Mouse (Mus musculus): ENCODE measurements at regions not wholly inside any gene's neighbourhood (a gene's known extent, or its start where the extent isn't known, plus 50 kb on each side); places are given as distances from the start of the nearest gene placed in this dataset.
"Not testable (repeated sequence)": the region's sequence is repeated elsewhere in the genome, so short reads cannot be mapped to it uniquely, and the experiment has no call there.

DNA sequence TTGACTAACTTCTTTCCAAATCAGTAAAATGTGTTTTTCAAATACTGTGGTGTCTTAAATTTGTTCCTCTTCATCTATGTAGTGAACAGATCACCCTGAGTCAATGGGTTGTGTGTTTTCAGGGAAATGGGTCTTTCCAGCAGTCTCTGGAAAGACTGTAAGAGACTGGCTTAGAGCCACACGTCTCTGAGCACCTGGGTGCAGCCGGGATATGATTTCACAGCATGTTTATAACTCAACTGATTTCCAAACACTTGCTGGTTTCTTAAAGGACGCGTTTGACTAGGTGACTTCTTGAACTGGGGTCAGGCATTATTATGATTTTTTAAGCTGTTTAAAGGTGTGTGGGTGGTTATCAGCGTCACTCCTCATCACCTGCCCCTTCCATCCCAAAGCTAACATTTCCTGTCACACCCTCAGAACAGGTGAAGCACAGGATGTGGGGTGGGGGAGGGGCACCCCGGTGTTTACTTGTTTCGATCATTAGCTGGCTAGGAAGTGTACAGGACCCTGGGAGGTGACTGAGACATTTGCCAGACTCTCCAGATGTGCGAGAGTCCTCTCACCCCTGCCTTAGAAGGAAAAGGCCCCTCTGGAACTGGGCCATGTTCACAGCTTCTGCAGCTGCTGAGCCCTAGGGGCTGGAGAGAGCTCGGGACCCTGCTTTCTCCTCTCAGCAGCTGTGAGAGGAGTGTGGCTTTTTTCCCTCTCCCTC, 229.8 kb downstream of the Cd109 start:
- H3K9me3 ChIP-seq (replicated peaks): no peaks in the 10 kb centered on the region
- peak; percentile 43; the same call in 1 of the 2 replicates for ATAC-seq (ENCODE audit: insufficient number of reproducible peaks, low FRiP score, low TSS enrichment, low read depth)
- H3K9ac ChIP-seq: no peak overlapping the region
- H3K36me3 ChIP-seq: no peaks in the 10 kb centered on the region
- WGBS: 41% methylated on average over 9 of the region's 9 CpGs
- no peak overlapping the region; the same call in 1 of the 2 replicates for H3K4me2 ChIP-seq (replicated peaks)
- H3K4me1 ChIP-seq: peaks cover 11% of the 10 kb centered on the region
- H3K27me3 ChIP-seq: no peaks in the 10 kb centered on the region
- 0 out of 2 replicates have a peak overlapping the region, but pooled peaks have one; percentile 1 for H3K27ac ChIP-seq (replicated peaks)
- H3K4me3 ChIP-seq (replicated peaks): no peak overlapping the region

GRCm38 (mm10) chr9:78846110-78846509, 230.8 kb downstream of the Cd109 start:
- Histone ChIP-seq H3K36me3 (no peaks in the 10 kb centered on the region), H3K9ac (no peak overlapping the region), H3K27me3 (no peaks in the 10 kb centered on the region), H3K4me2 (replicated peaks) (no peak overlapping the region), H3K4me1 (peaks cover 11% of the 10 kb centered on the region), H3K9me3 (replicated peaks) (no peaks in the 10 kb centered on the region), H3K27ac (replicated peaks) (peak overlapping the region; percentile 28; the same call in 1 of the 2 replicates), H3K4me3 (replicated peaks) (no peak overlapping the region)
- 39% methylated on average over 7 of the region's 7 CpGs for WGBS
- no peak for ATAC-seq (ENCODE audit: insufficient number of reproducible peaks, low FRiP score, low TSS enrichment, low read depth)

GRCm38 (mm10) chr9:78847890-78848563, 232.7 kb downstream of the Cd109 start:
- Histone ChIP-seq H3K36me3 (no peaks in the 10 kb centered on the region), H3K27ac (replicated peaks) (no peak overlapping the region), H3K9me3 (replicated peaks) (no peaks in the 10 kb centered on the region), H3K4me1 (peaks cover 11% of the 10 kb centered on the region), H3K4me2 (replicated peaks) (no peak overlapping the region), H3K4me3 (replicated peaks) (no peak overlapping the region), H3K27me3 (no peaks in the 10 kb centered on the region), H3K9ac (no peak overlapping the region)
- ATAC-seq (ENCODE audit: insufficient number of reproducible peaks, low FRiP score, low TSS enrichment, low read depth): no peak
- 36% methylated on average over 9 of the region's 9 CpGs for WGBS

- WGBS: 40% methylated on average over 1 of the region's 1 CpGs
- not testable (repeated sequence) for ATAC-seq (ENCODE audit: insufficient number of reproducible peaks, low FRiP score, low TSS enrichment, low read depth); H3K27ac ChIP-seq (replicated peaks); H3K27me3 ChIP-seq; H3K36me3 ChIP-seq; H3K4me3 ChIP-seq (replicated peaks); H3K4me2 ChIP-seq (replicated peaks); H3K9ac ChIP-seq; H3K9me3 ChIP-seq (replicated peaks)
- H3K4me1 ChIP-seq: peaks cover 11% of the 10 kb centered on the region
Measured at GRCm38 (mm10) chr9:78848564-78848893, 233.2 kb downstream of the Cd109 start.

DNA sequence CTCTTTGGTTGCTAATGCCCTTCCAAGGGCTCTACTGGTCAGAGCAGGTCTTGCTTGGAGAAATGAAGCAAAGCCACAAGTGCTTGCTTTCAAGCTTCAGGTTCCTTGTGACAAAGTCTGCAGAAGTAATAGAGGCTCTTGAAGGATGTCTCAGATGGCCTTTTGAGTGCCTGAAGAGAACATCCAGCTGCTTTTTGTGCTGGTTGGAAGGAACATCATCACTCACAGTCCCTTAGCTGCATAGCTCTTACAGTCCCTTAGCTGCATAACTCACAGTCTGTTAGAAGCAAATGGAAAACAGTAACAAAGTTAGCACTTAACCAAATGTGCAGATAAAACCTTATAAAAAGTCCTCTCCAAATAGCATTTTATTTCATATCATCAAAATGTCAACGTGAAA, 241.6 kb downstream of the Cd109 start:
- H3K36me3 ChIP-seq: no peaks in the 10 kb centered on the region
- no peaks in the 10 kb centered on the region for H3K9me3 ChIP-seq (replicated peaks)
- no peak for ATAC-seq (ENCODE audit: insufficient number of reproducible peaks, low FRiP score, low TSS enrichment, low read depth)
- no peaks in the 10 kb centered on the region for H3K4me1 ChIP-seq
- 89% methylated on average over 1 of the region's 1 CpGs for WGBS
- no peak overlapping the region for H3K9ac ChIP-seq
- H3K4me3 ChIP-seq (replicated peaks): no peak overlapping the region
- H3K27ac ChIP-seq (replicated peaks): no peak overlapping the region
- H3K4me2 ChIP-seq (replicated peaks): no peak overlapping the region
- no peaks in the 10 kb centered on the region for H3K27me3 ChIP-seq

DNA sequence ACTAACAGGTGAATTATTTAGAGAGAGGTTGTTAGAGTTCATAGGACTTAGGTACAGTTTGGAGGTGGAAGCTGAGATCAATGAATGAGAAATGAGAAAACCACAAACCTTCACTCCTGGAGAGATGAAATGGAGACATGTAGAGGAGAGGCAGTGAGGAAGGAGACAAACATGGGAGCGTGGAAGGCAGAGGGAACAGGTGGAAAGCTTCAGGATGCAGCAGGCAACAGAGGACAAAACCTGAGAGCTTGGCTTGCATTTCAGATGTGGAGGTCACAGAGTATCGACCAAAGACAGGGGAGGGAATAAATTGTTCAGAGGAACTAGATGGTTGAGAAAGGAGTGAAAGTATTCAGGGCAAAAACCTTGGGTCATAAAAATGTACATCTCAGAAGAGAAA, 244.6 kb downstream of the Cd109 start:
- no peak overlapping the region for H3K4me2 ChIP-seq (replicated peaks)
- no peaks in the 10 kb centered on the region for H3K36me3 ChIP-seq
- WGBS: 81% methylated on average over 2 of the region's 2 CpGs
- no peaks in the 10 kb centered on the region for H3K27me3 ChIP-seq
- H3K9ac ChIP-seq: no peak overlapping the region
- no peak overlapping the region for H3K4me3 ChIP-seq (replicated peaks)
- no peak overlapping the region for H3K27ac ChIP-seq (replicated peaks)
- ATAC-seq (ENCODE audit: insufficient number of reproducible peaks, low FRiP score, low TSS enrichment, low read depth): no peak
- H3K9me3 ChIP-seq (replicated peaks): no peaks in the 10 kb centered on the region
- H3K4me1 ChIP-seq: no peaks in the 10 kb centered on the region

- Histone ChIP-seq H3K4me1 (no peaks in the 10 kb centered on the region), H3K36me3 (no peaks in the 10 kb centered on the region), H3K4me3 (replicated peaks) (no peak overlapping the region), H3K27me3 (no peaks in the 10 kb centered on the region), H3K9ac (no peak overlapping the region), H3K27ac (replicated peaks) (no peak overlapping the region), H3K4me2 (replicated peaks) (no peak overlapping the region), H3K9me3 (replicated peaks) (no peaks in the 10 kb centered on the region)
- WGBS: 26% methylated on average over 2 of the region's 2 CpGs
- ATAC-seq (ENCODE audit: insufficient number of reproducible peaks, low FRiP score, low TSS enrichment, low read depth): no peak
Measured at GRCm38 (mm10) chr9:78872561-78872960, 257.2 kb downstream of the Cd109 start.

DNA sequence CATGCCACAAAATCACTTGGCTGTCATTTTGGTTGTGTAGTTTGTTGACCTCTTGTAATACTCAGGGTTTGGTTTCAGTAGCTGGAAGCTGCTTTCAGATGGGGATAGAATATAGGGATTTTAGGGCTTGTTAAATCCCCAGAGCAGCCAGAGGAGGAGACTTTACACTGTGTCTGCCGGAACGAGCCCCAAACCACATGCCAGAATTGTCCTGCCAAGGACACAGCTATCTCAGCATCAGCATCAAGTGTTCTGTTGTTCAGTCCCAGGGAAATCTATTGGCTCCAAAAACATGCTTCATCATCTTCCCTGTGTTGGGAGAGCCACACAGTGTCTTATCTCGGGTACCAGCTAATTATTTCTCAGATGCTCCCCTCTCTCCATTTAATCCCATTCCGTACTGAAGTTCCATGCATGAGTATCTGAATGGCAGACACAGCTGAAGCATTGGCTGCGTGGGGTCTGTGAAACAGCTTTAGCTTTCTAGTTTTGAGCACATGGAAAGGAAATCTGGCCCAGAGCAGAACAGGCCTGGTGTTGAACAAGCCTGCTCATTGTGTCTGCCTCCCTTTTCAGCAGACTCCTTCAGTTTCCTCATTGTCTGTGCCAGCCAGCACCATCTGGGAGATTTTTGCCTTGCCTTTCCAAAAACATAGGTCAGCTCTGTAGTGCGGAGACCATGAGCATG, 264.8 kb downstream of the Cd109 start:
- peak overlapping the region; percentile 63 for H3K27ac ChIP-seq (replicated peaks)
- no peak overlapping the region for H3K4me3 ChIP-seq (replicated peaks)
- no peak overlapping the region for H3K4me2 ChIP-seq (replicated peaks)
- peaks cover 8% of the 10 kb centered on the region for H3K4me1 ChIP-seq
- H3K36me3 ChIP-seq: no peaks in the 10 kb centered on the region
- no peaks in the 10 kb centered on the region for H3K9me3 ChIP-seq (replicated peaks)
- H3K27me3 ChIP-seq: no peaks in the 10 kb centered on the region
- no peak overlapping the region for H3K9ac ChIP-seq
- WGBS: 15% methylated on average over 6 of the region's 6 CpGs
- peak; percentile 73 for ATAC-seq (ENCODE audit: insufficient number of reproducible peaks, low FRiP score, low TSS enrichment, low read depth)

- H3K4me3 ChIP-seq (replicated peaks): no peak overlapping the region
- peak overlapping the region; percentile 63 for H3K27ac ChIP-seq (replicated peaks)
- no peak overlapping the region for H3K9ac ChIP-seq
- no peak overlapping the region for H3K4me2 ChIP-seq (replicated peaks)
- no peaks in the 10 kb centered on the region for H3K36me3 ChIP-seq
- H3K4me1 ChIP-seq: peaks cover 8% of the 10 kb centered on the region
- H3K9me3 ChIP-seq (replicated peaks): no peaks in the 10 kb centered on the region
- ATAC-seq (ENCODE audit: insufficient number of reproducible peaks, low FRiP score, low TSS enrichment, low read depth): no peak
- 43% methylated on average over 4 of the region's 4 CpGs for WGBS
- no peaks in the 10 kb centered on the region for H3K27me3 ChIP-seq
Measured at GRCm38 (mm10) chr9:78880643-78881306, 265.4 kb downstream of the Cd109 start.

DNA sequence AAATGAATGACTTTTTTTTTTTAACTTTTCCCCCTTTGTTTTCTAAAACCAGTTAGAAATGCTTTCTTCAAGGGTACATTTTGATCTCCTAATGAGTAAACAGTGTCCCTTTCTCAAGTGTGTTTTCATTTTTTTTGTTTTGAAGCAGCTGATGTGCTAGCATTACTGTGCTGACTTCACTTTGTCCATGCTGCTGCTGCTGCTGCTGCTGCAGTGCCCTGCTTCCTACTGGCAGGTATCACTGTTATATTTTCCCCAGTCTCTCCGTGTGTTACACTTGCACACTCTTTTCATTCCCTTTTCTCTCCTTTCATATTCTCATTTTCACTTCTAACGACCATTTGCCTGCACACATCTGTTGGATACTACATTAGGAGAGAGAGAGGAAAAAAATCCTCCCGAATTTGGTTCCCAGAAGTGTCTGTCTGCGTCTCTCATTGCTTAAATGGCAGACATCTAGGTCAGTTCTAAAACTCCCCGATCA, 266.0 kb downstream of the Cd109 start:
- Histone ChIP-seq H3K4me2 (replicated peaks) (no peak overlapping the region), H3K27me3 (no peaks in the 10 kb centered on the region), H3K4me1 (peaks cover 8% of the 10 kb centered on the region), H3K27ac (replicated peaks) (no peak overlapping the region), H3K4me3 (replicated peaks) (no peak overlapping the region), H3K9me3 (replicated peaks) (no peaks in the 10 kb centered on the region), H3K36me3 (no peaks in the 10 kb centered on the region), H3K9ac (no peak overlapping the region)
- no peak for ATAC-seq (ENCODE audit: insufficient number of reproducible peaks, low FRiP score, low TSS enrichment, low read depth)
- 56% methylated on average over 5 of the region's 5 CpGs for WGBS

DNA sequence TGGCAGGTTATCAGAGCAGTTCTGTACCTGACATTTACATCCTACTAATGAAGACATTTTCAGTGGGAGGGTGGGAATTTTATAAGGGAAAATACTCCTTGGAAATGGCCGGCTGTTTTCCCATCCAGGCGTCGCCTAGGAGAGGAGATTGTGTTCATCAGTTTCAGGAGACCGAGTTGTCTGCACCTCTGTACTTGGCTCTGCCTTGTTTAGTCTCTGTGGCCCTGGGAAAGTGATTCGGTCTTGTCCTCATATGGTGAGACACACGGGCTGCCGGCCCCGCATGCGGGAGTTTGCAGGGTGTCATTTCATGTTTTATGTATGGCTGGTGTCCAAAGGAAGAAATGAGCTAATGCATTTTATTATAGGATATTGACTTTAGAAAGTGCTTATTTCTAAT, 287.9 kb downstream of the Cd109 start:
- Histone ChIP-seq H3K9ac (no peak overlapping the region), H3K4me2 (replicated peaks) (no peak overlapping the region), H3K36me3 (no peaks in the 10 kb centered on the region), H3K4me3 (replicated peaks) (no peak overlapping the region), H3K4me1 (no peaks in the 10 kb centered on the region), H3K27ac (replicated peaks) (no peak overlapping the region), H3K27me3 (no peaks in the 10 kb centered on the region), H3K9me3 (replicated peaks) (no peaks in the 10 kb centered on the region)
- 68% methylated on average over 9 of the region's 9 CpGs for WGBS
- ATAC-seq (ENCODE audit: insufficient number of reproducible peaks, low FRiP score, low TSS enrichment, low read depth): no peak
